Mouse (Mus musculus) lung, adult 2 months (tissue): ENCODE results near the gene Tns3. TPM values are rescaled to one million over a fixed set of nuclear protein-coding genes. Genes with fewer than 3 reads are reported as not detected.
A peak's percentile ranks its signal among the peaks of the same experiment; 100 is the strongest.

ENCODE experiments used
- DNase-seq: peaks from one replicate; pipeline ENCODE4 v3.0.0; 2022
- H3K4me1 ChIP-seq: fragments of 200-500 bp; 2 replicates; pipeline ENCODE4 v1.6.1; 2011; ENCODE audit warnings: low read length; ENCODE audit not compliant: control insufficient read depth, insufficient read depth
- H3K4me3 ChIP-seq: fragments of 200-500 bp; replicated peaks from 2 replicates; pipeline ENCODE3; 2011; ENCODE audit warnings: low read depth, mild to moderate bottlenecking, control low read depth, low read length; ENCODE audit errors: extremely low read depth
- CTCF ChIP-seq: fragments of 200-500 bp; IDR thresholded peaks from 2 replicates; pipeline ENCODE4 v1.5.1; 2011; ENCODE audit warnings: mild to moderate bottlenecking, low read length, control low read depth; ENCODE audit not compliant: insufficient read depth
- POLR2A ChIP-seq: fragments of 200-500 bp; IDR thresholded peaks from 2 replicates; pipeline ENCODE4 v1.6.1; 2011; ENCODE audit warnings: low read depth, mild to moderate bottlenecking, control low read depth, low read length, borderline replicate concordance; ENCODE audit errors: extremely low read depth
- WGBS: fragments of 180-500 bp; shearing (Covaris S2); methylation state at CpG from one replicate; pipeline ENCODE4 v1.1.7; 2018; 5-methylcytosine and 5-hydroxymethylcytosine counted together
- polyA plus RNA-seq: library from polyadenylated mRNA; depleted of rRNA; stranded (reverse); fragments of >200 nt; gene quantifications from 2 replicates; pipeline ENCODE4 v1.2.3, GENCODE M21; 2012

Gene Tns3
- polyA plus RNA-seq, 1 experiment: 160 TPM

DNA sequence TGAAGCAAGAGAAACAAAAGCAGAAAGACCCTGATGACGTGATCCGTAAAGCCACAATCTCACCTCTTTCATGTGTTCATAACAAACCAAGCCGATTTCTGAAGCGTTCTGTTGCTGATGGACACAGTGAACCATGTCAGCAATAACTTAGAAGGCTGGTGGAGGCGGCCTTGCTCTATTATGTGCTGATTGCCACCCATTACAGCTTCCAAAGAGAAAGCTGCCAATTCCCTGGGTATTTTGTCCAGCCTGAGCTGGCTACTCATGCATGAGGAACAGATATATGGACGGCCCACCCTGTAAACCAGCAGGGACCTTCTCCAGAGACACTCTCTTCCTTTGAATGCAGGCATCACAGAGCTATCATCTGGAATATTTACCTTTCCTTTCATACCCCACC lies 211.1 kb downstream of the Tns3 start:
- TF ChIP-seq CTCF: no peak
- TF ChIP-seq POLR2A: no peak
- WGBS: 75% methylated on average over 6 of the region's 6 CpGs
- no peak for DNase-seq
- peaks cover 20% of the 10 kb centered on the region for H3K4me1 ChIP-seq
- H3K4me3 ChIP-seq: no peak overlapping the region

- Histone ChIP-seq H3K4me3 (no peak overlapping the region), H3K4me1 (peaks cover 16% of the 10 kb centered on the region)
- peak; percentile 26; the same call in 1 of the 2 replicates for TF ChIP-seq CTCF
- no peak for TF ChIP-seq POLR2A
- 72% methylated on average over 6 of the region's 6 CpGs for WGBS
- DNase-seq: no peak
Observed at GRCm38 (mm10) chr11:8451597-8452201, 212.6 kb downstream of the Tns3 start.

DNA sequence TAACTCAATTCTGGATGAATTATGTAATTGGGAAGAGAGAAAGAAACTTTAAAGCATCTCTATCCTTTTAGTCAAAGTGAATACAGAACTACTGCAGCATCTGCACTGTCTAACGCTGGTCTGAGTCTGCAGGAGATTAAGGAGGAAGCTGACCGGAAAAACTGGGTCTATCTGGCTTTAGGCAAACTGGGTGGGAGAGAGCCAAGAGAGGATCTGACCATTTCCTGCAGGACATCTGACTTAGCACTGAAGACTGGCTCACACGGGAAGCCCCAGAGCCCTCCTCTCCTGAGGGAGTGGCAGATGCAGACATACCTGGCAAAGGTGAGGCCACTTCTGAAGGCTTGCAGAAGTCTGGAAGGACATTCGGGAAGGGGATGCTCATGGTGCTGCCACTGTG lies 213.8 kb downstream of the Tns3 start:
- no peak for TF ChIP-seq POLR2A
- Histone ChIP-seq H3K4me3 (no peak overlapping the region), H3K4me1 (peaks cover 14% of the 10 kb centered on the region)
- DNase-seq: no peak
- 41% methylated on average over 4 of the region's 4 CpGs for WGBS

GRCm38 (mm10) chr11:8445915-8446356 lies 218.4 kb downstream of the Tns3 start:
- TF ChIP-seq CTCF (no peak), POLR2A (no peak)
- 29% methylated on average over 8 of the region's 8 CpGs for WGBS
- Histone ChIP-seq H3K4me1 (peaks cover 13% of the 10 kb centered on the region), H3K4me3 (no peak overlapping the region)
- DNase-seq: peak; percentile 69

- WGBS: 81% methylated on average over 13 of the region's 13 CpGs
- DNase-seq: no peak
- Histone ChIP-seq H3K4me3 (no peak overlapping the region), H3K4me1 (peaks cover 6% of the 10 kb centered on the region)
- no peak for TF ChIP-seq POLR2A
- TF ChIP-seq CTCF: no peak
Observed at GRCm38 (mm10) chr11:8444759-8445422, 219.4 kb downstream of the Tns3 start.

DNA sequence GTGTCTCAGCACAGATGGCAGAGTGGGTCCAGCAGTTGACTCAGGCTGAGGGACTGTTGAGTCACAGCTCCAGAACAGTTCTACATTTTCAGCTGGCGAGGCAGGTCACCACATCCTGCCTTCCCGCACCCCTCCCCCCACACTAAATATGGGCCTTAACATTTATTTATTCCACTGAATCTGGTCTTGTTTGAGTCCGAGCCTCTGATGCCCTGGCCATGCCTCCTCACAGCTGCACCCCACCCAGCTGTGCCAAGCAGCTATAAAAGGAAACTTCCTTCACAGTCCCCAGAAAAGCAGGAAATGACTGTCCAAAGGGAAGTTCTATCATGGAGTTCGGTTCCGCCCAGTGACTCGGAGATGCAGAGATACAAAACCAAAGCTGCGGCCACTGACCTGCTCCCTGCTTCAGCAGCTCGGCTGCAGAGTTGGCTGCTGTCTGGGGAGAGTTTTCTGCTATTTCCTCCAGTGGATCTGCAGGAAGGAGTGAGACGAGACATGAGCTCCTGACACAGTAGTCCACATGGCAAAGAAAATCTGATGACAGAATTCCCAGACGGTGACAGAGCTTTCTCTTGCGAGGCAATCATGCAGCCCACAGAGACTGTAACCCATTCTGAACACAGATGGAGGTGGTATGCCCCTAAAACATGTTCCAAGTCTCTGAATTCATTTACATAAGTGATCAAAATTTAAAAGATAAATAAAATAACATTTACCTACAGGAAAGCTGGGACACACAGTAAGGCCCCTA lies 220.6 kb downstream of the Tns3 start:
- peaks cover 7% of the 10 kb centered on the region for H3K4me1 ChIP-seq
- TF ChIP-seq CTCF: no peak
- H3K4me3 ChIP-seq: no peak overlapping the region
- 31% methylated on average over 11 of the region's 11 CpGs for WGBS
- DNase-seq: no peak

- H3K4me3 ChIP-seq: no peak overlapping the region
- no peak for DNase-seq
- TF ChIP-seq CTCF: no peak
- TF ChIP-seq POLR2A: no peak
- WGBS: 75% methylated on average over 2 of the region's 2 CpGs
- peaks cover 6% of the 10 kb centered on the region for H3K4me1 ChIP-seq
Observed at GRCm38 (mm10) chr11:8440706-8441105, 223.6 kb downstream of the Tns3 start.

DNA sequence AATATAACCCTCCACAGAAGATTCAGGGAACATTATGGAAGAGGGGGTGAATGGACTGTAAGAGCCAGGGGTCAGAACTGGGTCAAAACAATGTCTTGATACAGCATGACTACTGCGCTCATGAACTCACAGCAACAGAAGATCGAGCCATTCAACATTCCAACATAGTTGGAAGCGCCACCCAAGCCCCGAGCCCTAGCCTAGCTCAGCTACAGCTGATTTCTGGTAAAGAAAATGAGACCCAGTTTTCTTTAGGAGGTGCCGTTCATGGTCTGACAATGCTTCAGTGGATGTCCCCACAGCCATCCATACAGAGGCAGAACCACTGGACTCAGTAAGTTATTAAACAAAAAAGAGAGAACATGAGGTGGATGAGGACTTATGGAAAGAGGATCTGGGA lies 224.1 kb downstream of the Tns3 start:
- no peak for DNase-seq
- no peak for TF ChIP-seq POLR2A
- no peak for TF ChIP-seq CTCF
- Histone ChIP-seq H3K4me3 (no peak overlapping the region), H3K4me1 (peaks cover 6% of the 10 kb centered on the region; the same call in 1 of the 2 replicates)
- 90% methylated on average over 5 of the region's 5 CpGs for WGBS

DNA sequence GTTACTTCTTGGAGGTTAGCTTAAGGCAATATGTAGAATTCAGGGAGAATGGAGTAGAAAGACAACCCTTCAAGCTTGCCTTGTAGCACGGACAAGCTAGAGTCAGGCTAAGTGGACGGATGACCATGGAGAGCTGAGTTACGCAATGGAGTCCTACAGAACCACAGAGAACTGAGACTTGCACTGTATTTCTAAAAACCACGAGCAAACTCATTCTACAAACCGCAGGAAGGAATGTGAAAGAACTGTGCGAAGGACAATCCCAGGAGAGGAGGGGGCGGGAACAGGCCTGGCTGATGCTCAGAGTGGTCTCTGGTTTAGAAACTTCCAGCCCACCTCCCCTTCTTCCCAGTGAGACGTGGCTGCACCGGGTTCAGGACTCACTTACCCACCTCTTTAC lies 225.3 kb downstream of the Tns3 start:
- Histone ChIP-seq H3K4me3 (no peak overlapping the region), H3K4me1 (peaks cover 6% of the 10 kb centered on the region; the same call in 1 of the 2 replicates)
- 61% methylated on average over 9 of the region's 9 CpGs for WGBS
- DNase-seq: no peak
- TF ChIP-seq CTCF (no peak), POLR2A (no peak)

GRCm38 (mm10) chr11:8438269-8438668 lies 226.1 kb downstream of the Tns3 start:
- TF ChIP-seq POLR2A: no peak
- no peak for TF ChIP-seq CTCF
- WGBS: 86% methylated on average over 4 of the region's 4 CpGs
- no peak overlapping the region for H3K4me3 ChIP-seq
- H3K4me1 ChIP-seq: peaks cover 3% of the 10 kb centered on the region; the same call in 1 of the 2 replicates
- DNase-seq: no peak

DNA sequence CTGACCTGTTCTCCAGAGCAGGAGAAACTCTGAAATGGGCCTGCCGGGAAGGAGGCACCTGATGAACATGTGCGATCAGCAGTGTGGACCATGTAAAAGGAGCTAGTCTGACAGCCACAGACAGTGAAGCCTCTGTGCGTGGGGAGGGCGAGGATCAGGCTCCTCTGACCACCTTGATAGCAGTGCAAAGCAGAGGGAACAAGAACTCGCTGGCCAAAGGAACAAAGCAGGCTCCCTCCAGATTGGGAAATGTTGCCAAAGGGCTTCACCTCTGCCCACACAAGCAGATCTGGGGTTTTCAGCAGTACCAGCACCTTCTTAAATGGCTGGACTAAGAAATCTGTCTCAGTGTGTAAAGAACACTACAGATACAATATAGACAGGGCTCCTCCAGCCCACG lies 229.2 kb downstream of the Tns3 start:
- DNase-seq: no peak
- TF ChIP-seq POLR2A (no peak), CTCF (no peak)
- no peak overlapping the region for H3K4me3 ChIP-seq
- 0 out of 2 replicates have a peak, but pooled peaks cover 2% of the 10 kb centered on the region for H3K4me1 ChIP-seq
- WGBS: 90% methylated on average over 6 of the region's 6 CpGs
